Comparison of ENCODE assay signal across 19 mouse cellular contexts in genomic region chr12:99489001-99489592, GRCm38 (mm10).
DNase-seq lines count a peak whose midpoint lies in the region; ATAC-seq lines count a peak whose summit lies in the region.
"Had no signal": no experiment of that assay in that cellular context is flagged by ENCODE, and none has a peak within 500 bp of the region (broad histone marks: within the 10 kb centered on the region; RNA-seq: fewer than 3 reads in every experiment).

No protein-coding gene starts in this region.

- H3K27ac ChIP-seq in embryonic facial prominence, embryonic 13.5 days, result peak overlapping the region; percentile 55
- H3K27ac ChIP-seq in embryonic facial prominence, embryonic 10.5 days (replicated peaks), result no peak overlapping the region
- peak overlapping the region; percentile 79 for H3K27ac ChIP-seq in limb, embryonic 15.5 days
- no peak overlapping the region for H3K27ac ChIP-seq in midbrain, embryonic 10.5 days (replicated peaks)
- H3K27ac ChIP-seq: embryonic facial prominence, embryonic 12.5 days; heart, embryonic 13.5 days; hindbrain, embryonic 15.5 days had no signal

- peaks cover 2% of the 10 kb centered on the region; the same call in 1 of the 2 replicates for H3K36me3 ChIP-seq in embryonic facial prominence, embryonic 13.5 days
- peaks cover 2% of the 10 kb centered on the region; the same call in 1 of the 2 replicates for H3K36me3 ChIP-seq in embryonic facial prominence, embryonic 10.5 days (replicated peaks)
- H3K36me3 ChIP-seq in limb, embryonic 15.5 days, result no peaks in the 10 kb centered on the region
- H3K36me3 ChIP-seq in midbrain, embryonic 10.5 days, result peaks cover 2% of the 10 kb centered on the region; the same call in 1 of the 2 replicates
- H3K36me3 ChIP-seq: embryonic facial prominence, embryonic 12.5 days; heart, embryonic 13.5 days; hindbrain, embryonic 15.5 days had no signal

- H3K4me1 ChIP-seq in embryonic facial prominence, embryonic 13.5 days, result peaks cover 28% of the 10 kb centered on the region
- no peaks in the 10 kb centered on the region for H3K4me1 ChIP-seq in embryonic facial prominence, embryonic 10.5 days
- peaks cover 32% of the 10 kb centered on the region for H3K4me1 ChIP-seq in limb, embryonic 15.5 days
- H3K4me1 ChIP-seq in midbrain, embryonic 10.5 days, result no peaks in the 10 kb centered on the region
- H3K4me1 ChIP-seq: embryonic facial prominence, embryonic 12.5 days; heart, embryonic 13.5 days had no signal

- H3K9ac ChIP-seq in embryonic facial prominence, embryonic 13.5 days, result no peak overlapping the region
- no peak overlapping the region for H3K9ac ChIP-seq in limb, embryonic 15.5 days
- H3K9ac ChIP-seq: embryonic facial prominence, embryonic 12.5 days; heart, embryonic 13.5 days; hindbrain, embryonic 15.5 days had no signal

- WGBS in embryonic facial prominence, embryonic 13.5 days, result 51% methylated on average over 4 of the region's 4 CpGs
- WGBS in embryonic facial prominence, embryonic 10.5 days, result 86% methylated on average over 4 of the region's 4 CpGs
- 41% methylated on average over 4 of the region's 4 CpGs for WGBS in limb, embryonic 15.5 days
- 89% methylated on average over 4 of the region's 4 CpGs for WGBS in midbrain, embryonic 10.5 days

- ATAC-seq in embryonic facial prominence, embryonic 13.5 days (ENCODE audit: insufficient number of reproducible peaks, insufficient read depth, low FRiP score, low TSS enrichment, low read depth), result no peak
- no peak for ATAC-seq in limb, embryonic 15.5 days (ENCODE audit: insufficient number of reproducible peaks, low FRiP score, low TSS enrichment, low read depth)
- ATAC-seq: forebrain, embryonic 16.5 days; intestine, embryonic 16.5 days had no signal

- H3K4me2 ChIP-seq in embryonic facial prominence, embryonic 13.5 days, result no peak overlapping the region
- H3K4me2 ChIP-seq in limb, embryonic 15.5 days, result no peak overlapping the region
- H3K4me2 ChIP-seq: embryonic facial prominence, embryonic 12.5 days; heart, embryonic 13.5 days; hindbrain, embryonic 15.5 days had no signal

- H3K27me3 ChIP-seq in embryonic facial prominence, embryonic 13.5 days, result no peaks in the 10 kb centered on the region
- no peaks in the 10 kb centered on the region for H3K27me3 ChIP-seq in embryonic facial prominence, embryonic 10.5 days (replicated peaks; ENCODE audit: low read depth, poor library complexity, severe bottlenecking)
- no peaks in the 10 kb centered on the region for H3K27me3 ChIP-seq in limb, embryonic 15.5 days
- no peaks in the 10 kb centered on the region for H3K27me3 ChIP-seq in midbrain, embryonic 10.5 days (ENCODE audit: low read depth, poor library complexity, severe bottlenecking)
- H3K27me3 ChIP-seq: embryonic facial prominence, embryonic 12.5 days; heart, embryonic 13.5 days; hindbrain, embryonic 15.5 days had no signal

- DNase-seq in embryonic facial prominence, embryonic 10.5 days (ENCODE audit: low spot score), result no peak
- DNase-seq in gonadal fat pad, adult 2 months (ENCODE audit: low read depth), result peak; percentile 70
- DNase-seq in midbrain, embryonic 10.5 days (ENCODE audit: low spot score), result no peak
- DNase-seq in cerebellum, adult 18-20 months, result no peak
- DNase-seq in embryo, embryonic 10 days (ENCODE audit: low spot score), result no peak
- DNase-seq: adrenal gland, postnatal 10 days; cerebellum, adult 11-12 months; cerebellum, adult 9-11 months; cerebellum, postnatal 36 days; gastrocnemius, postnatal 10 days; heart, postnatal 36 days had no signal

- H3K4me3 ChIP-seq in embryonic facial prominence, embryonic 13.5 days, result no peak overlapping the region
- no peak overlapping the region for H3K4me3 ChIP-seq in embryonic facial prominence, embryonic 10.5 days
- no peak overlapping the region for H3K4me3 ChIP-seq in limb, embryonic 15.5 days
- no peak overlapping the region for H3K4me3 ChIP-seq in midbrain, embryonic 10.5 days
- H3K4me3 ChIP-seq: embryonic facial prominence, embryonic 12.5 days; erythroblast, embryonic 14.5 days; heart, embryonic 13.5 days; hindbrain, embryonic 15.5 days had no signal

- H3K9me3 ChIP-seq in embryonic facial prominence, embryonic 13.5 days, result no peaks in the 10 kb centered on the region
- H3K9me3 ChIP-seq in embryonic facial prominence, embryonic 10.5 days, result no peaks in the 10 kb centered on the region; the same call in 1 of the 2 replicates
- H3K9me3 ChIP-seq in limb, embryonic 15.5 days, result no peaks in the 10 kb centered on the region
- H3K9me3 ChIP-seq in midbrain, embryonic 10.5 days (replicated peaks), result no peaks in the 10 kb centered on the region
- H3K9me3 ChIP-seq: heart, embryonic 13.5 days; hindbrain, embryonic 15.5 days had no signal

Comparison
In these comparisons a context has a peak if more than half of its experiments do, and no peak if none do; other contexts are left out.
1. H3K27ac ChIP-seq: peak in embryonic facial prominence, embryonic 13.5 days (single experiment) and limb, embryonic 15.5 days (single experiment); none in embryonic facial prominence, embryonic 10.5 days (single experiment) and midbrain, embryonic 10.5 days (single experiment).